Mouse (Mus musculus) testis, postnatal 10 days (tissue): ENCODE results near the gene Shisa9.

Experiments
- DNase-seq: peaks from one replicate; pipeline ENCODE4 v3.0.0; 2021; ENCODE audit warnings: low spot score

Gene Shisa9

GRCm38 (mm10) chr16:12315627-12316026, 331.7 kb downstream of the Shisa9 start:
- no peak for DNase-seq
